10 mouse cellular contexts compared by ENCODE assay signal in the genomic region with DNA sequence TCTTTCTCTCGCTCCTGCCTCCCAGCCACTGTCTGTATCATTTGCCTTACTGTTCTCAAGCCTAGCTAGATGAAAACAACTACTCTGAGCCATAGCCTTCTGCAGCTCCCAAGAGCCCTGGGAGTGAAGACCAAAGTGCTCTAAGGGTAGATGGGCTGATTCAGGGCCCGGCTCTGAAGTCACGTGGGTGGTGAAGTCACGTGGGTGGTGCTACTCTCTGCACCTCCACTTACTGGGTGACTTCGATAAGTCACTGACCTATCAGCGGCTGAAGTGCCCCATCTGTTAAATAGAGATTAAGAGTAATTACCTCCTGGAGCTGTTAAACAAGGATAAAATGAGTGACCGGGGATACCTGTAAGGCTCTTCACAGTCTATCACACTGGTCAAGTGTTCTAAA. TPM values are rescaled to one million over a fixed set of nuclear protein-coding genes. Genes with fewer than 3 reads are reported as not detected.
DNase-seq lines count a peak whose midpoint lies in the region; ATAC-seq and TF ChIP-seq lines count a peak whose summit lies in the region.
"Had no signal": no experiment of that assay in that cellular context is flagged by ENCODE, and none has a peak within 500 bp of the region (broad histone marks: within the 10 kb centered on the region; RNA-seq: fewer than 3 reads in every experiment).

No protein-coding gene starts in this region.

- no peak overlapping the region for H3K27ac ChIP-seq in lung, postnatal 0 days (ENCODE audit: low read length)
- H3K27ac ChIP-seq: left cerebral cortex, adult 2 months had no signal

- H3K9ac ChIP-seq in lung, postnatal 0 days (replicated peaks; ENCODE audit: low read depth) = no peak overlapping the region

- WGBS in lung, postnatal 0 days = 48% methylated on average over 7 of the region's 7 CpGs

- H3K4me1 ChIP-seq in lung, postnatal 0 days (ENCODE audit: insufficient read depth, low read depth, low read length) = 0 out of 2 replicates have a peak, but pooled peaks cover 3% of the 10 kb centered on the region

- no peak overlapping the region for H3K4me2 ChIP-seq in lung, postnatal 0 days (replicated peaks; ENCODE audit: low read depth, low read length)

- peak; percentile 45 for DNase-seq in CD4-positive, CD25-positive, alpha-beta regulatory T cell, adult 2 months (ENCODE audit: low read depth, low spot score)
- DNase-seq in lung, postnatal 0 days (ENCODE audit: low spot score) = no peak
- DNase-seq in lung, adult 18-20 months = no peak
- no peak for DNase-seq in ovary, postnatal 10 days (ENCODE audit: low spot score)
- no peak for DNase-seq in Muller cell, postnatal 12 days (ENCODE audit: inconsistent ontology term)

- TF ChIP-seq CTCF in lung, postnatal 0 days (IDR thresholded peaks at IDR 0.05) = no peak

- ATAC-seq in CD4-positive, CD25-positive, alpha-beta regulatory T cell, adult 4 months = no peak
- ATAC-seq in lung, postnatal 0 days = peak; percentile 29
- ATAC-seq in hematopoietic stem cell, adult 5-6 weeks (replicated peaks in 1 of 2; ENCODE audit: insufficient read depth in 1 of 2, low FRiP score in 2 of 2, low TSS enrichment in 1 of 2, low read depth in 1 of 2, poor library complexity in 2 of 2, severe bottlenecking in 2 of 2) = peak; percentile 17 to 49; a peak in 3 of 4 replicates
- ATAC-seq in megakaryocyte-erythroid progenitor cell, adult 5-6 weeks (replicated peaks; ENCODE audit: low FRiP score, low TSS enrichment, poor library complexity, severe bottlenecking) = peak; percentile 87

- H3K27me3 ChIP-seq in lung, postnatal 0 days (replicated peaks; ENCODE audit: insufficient read depth, low read length) = no peaks in the 10 kb centered on the region

- H3K4me3 ChIP-seq in lung, postnatal 0 days (ENCODE audit: low read depth, low read length) = no peak overlapping the region
- H3K4me3 ChIP-seq: left cerebral cortex, adult 2 months had no signal

- TF ChIP-seq EP300 in lung, postnatal 0 days (IDR thresholded peaks at IDR 0.05) = no peak

- peaks cover 16% of the 10 kb centered on the region for H3K36me3 ChIP-seq in lung, postnatal 0 days (ENCODE audit: insufficient read depth, low read length)

- no peaks in the 10 kb centered on the region for H3K9me3 ChIP-seq in lung, postnatal 0 days (ENCODE audit: low read length)

RNA-seq across cellular contexts. Expression of gene Tnk1, which starts 4.5 kb away (rescaled TPM):
- polyA plus RNA-seq in CD4-positive, CD25-positive, alpha-beta regulatory T cell, adult 4 months (2017; shearing (Covaris generic)) = not detected
- 6.1 and 7.6 TPM in 2 replicates for polyA plus RNA-seq in lung, postnatal 0 days (2015; fragmentation: Nextera tagmentation; extraction: Ambion mirVana)
- 0.50 and 4.4 TPM in 2 replicates for total RNA-seq in hematopoietic stem cell, adult 5-6 weeks (2017)
- 0.48 TPM in 1 of 2 replicates, not detected in the other for total RNA-seq in megakaryocyte-erythroid progenitor cell, adult 5-6 weeks (2014; fragmentation: Nextera tagmentation)
- total RNA-seq in megakaryocyte-erythroid progenitor cell, adult 5-6 weeks (2017) = 0.34 TPM in 1 of 2 replicates, not detected in the other

RNA-seq across cellular contexts. Expression of gene Plscr3, which starts 7.8 kb away (rescaled TPM):
- polyA plus RNA-seq in CD4-positive, CD25-positive, alpha-beta regulatory T cell, adult 4 months (2017; shearing (Covaris generic)) = 10 to 100 TPM; 22.4 to 33.5 TPM
- polyA plus RNA-seq in lung, postnatal 0 days (2015; fragmentation: Nextera tagmentation; extraction: Ambion mirVana) = 107 and 114 TPM in 2 replicates
- 27.2 and 33.3 TPM in 2 replicates for total RNA-seq in hematopoietic stem cell, adult 5-6 weeks (2017)
- total RNA-seq in megakaryocyte-erythroid progenitor cell, adult 5-6 weeks (2014; fragmentation: Nextera tagmentation) = 54.7 and 61.3 TPM in 2 replicates
- total RNA-seq in megakaryocyte-erythroid progenitor cell, adult 5-6 weeks (2017) = 14.5 and 14.8 TPM in 2 replicates

RNA-seq across cellular contexts. Expression of gene Tmem256, which starts 15.7 kb away (rescaled TPM):
- 100 to 1,000 TPM in 1 of 2 experiments, 10 to 100 TPM in 1; 93.2 to 114 TPM for polyA plus RNA-seq in CD4-positive, CD25-positive, alpha-beta regulatory T cell, adult 4 months (2017; shearing (Covaris generic))
- polyA plus RNA-seq in lung, postnatal 0 days (2015; fragmentation: Nextera tagmentation; extraction: Ambion mirVana) = 365 and 395 TPM in 2 replicates
- total RNA-seq in hematopoietic stem cell, adult 5-6 weeks (2017) = 130 and 149 TPM in 2 replicates
- total RNA-seq in megakaryocyte-erythroid progenitor cell, adult 5-6 weeks (2014; fragmentation: Nextera tagmentation) = 166 and 210 TPM in 2 replicates
- total RNA-seq in megakaryocyte-erythroid progenitor cell, adult 5-6 weeks (2017) = 64.8 and 66.7 TPM in 2 replicates

RNA-seq across cellular contexts. Expression of gene Nlgn2, which starts 16.4 kb away (rescaled TPM):
- 1 to 10 TPM; 1.1 to 1.2 TPM for polyA plus RNA-seq in CD4-positive, CD25-positive, alpha-beta regulatory T cell, adult 4 months (2017; shearing (Covaris generic))
- polyA plus RNA-seq in lung, postnatal 0 days (2015; fragmentation: Nextera tagmentation; extraction: Ambion mirVana) = 2.9 and 3.9 TPM in 2 replicates
- total RNA-seq in hematopoietic stem cell, adult 5-6 weeks (2017) = 8.7 and 17.8 TPM in 2 replicates
- 7.9 and 8.3 TPM in 2 replicates for total RNA-seq in megakaryocyte-erythroid progenitor cell, adult 5-6 weeks (2014; fragmentation: Nextera tagmentation)
- total RNA-seq in megakaryocyte-erythroid progenitor cell, adult 5-6 weeks (2017) = 2.9 and 3.8 TPM in 2 replicates

RNA-seq across cellular contexts. Expression of gene Tmem95, which starts 23.8 kb away (rescaled TPM):
- not detected for polyA plus RNA-seq in CD4-positive, CD25-positive, alpha-beta regulatory T cell, adult 4 months (2017; shearing (Covaris generic))
- polyA plus RNA-seq in lung, postnatal 0 days (2015; fragmentation: Nextera tagmentation; extraction: Ambion mirVana) = not detected in 2 replicates
- not detected in 2 replicates for total RNA-seq in hematopoietic stem cell, adult 5-6 weeks (2017)
- total RNA-seq in megakaryocyte-erythroid progenitor cell, adult 5-6 weeks (2014; fragmentation: Nextera tagmentation) = not detected in 2 replicates
- total RNA-seq in megakaryocyte-erythroid progenitor cell, adult 5-6 weeks (2017) = not detected in 2 replicates
- total RNA-seq: left cerebral cortex, adult 2 months had no signal
- polyA plus RNA-seq: brain, embryonic 14.5 days had no signal
